Mouse (Mus musculus) layer of hippocampus, adult 18-20 months (tissue): Measurements from ENCODE around the gene Trim60. TPM values are rescaled to one million over a fixed set of nuclear protein-coding genes. Genes with fewer than 3 reads are reported as not detected.
"Not testable (repeated sequence)": the region's sequence is repeated elsewhere in the genome, so short reads cannot be mapped to it uniquely, and the experiment has no call there.

Experiments
- DNase-seq, 2 experiments: peaks; one replicate each; pipeline ENCODE4 v3.0.0; 2022; ENCODE audit warnings: low spot score in 2 of 2
- long read RNA-seq: library from polyadenylated mRNA; stranded (forward); transcript quantifications from one replicate; pipeline ENCODE4 v2.0.0, GENCODE M21; 2021
- total RNA-seq, 2 experiments: library from RNA; stranded (reverse); gene quantifications; 2 replicates each; pipeline ENCODE4 v1.2.3; 2021

The Trim60 gene
- total RNA-seq = not detected
- long read RNA-seq = 0 reads

DNA sequence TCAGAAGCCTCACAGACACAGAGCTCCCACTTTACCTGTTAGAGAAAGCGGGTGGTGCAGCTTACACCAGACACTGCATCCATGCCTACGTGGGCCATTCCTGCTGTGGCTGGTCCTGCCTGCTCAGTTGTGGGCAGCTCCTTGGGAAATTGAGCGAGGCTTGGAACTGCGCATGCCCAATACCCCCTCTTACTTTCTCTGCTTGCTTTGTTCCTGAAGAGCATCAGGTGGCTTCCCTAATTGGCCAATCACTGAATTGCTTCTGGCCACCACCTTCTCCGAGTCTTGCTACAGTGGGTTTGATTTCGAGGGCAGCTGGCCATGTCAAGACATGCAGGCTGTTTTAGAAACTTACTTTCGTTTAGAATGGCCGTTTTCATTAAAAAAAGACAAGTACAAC, at the start of gene Trim60, which contains the start of gene Trim61:
Gene Trim60 (minus strand): TSS at position 162 of the 400 bp plus-strand sequence.
Gene Trim61 (minus strand): TSS at position 101 of the 400 bp plus-strand sequence.
- no peak for DNase-seq

DNA sequence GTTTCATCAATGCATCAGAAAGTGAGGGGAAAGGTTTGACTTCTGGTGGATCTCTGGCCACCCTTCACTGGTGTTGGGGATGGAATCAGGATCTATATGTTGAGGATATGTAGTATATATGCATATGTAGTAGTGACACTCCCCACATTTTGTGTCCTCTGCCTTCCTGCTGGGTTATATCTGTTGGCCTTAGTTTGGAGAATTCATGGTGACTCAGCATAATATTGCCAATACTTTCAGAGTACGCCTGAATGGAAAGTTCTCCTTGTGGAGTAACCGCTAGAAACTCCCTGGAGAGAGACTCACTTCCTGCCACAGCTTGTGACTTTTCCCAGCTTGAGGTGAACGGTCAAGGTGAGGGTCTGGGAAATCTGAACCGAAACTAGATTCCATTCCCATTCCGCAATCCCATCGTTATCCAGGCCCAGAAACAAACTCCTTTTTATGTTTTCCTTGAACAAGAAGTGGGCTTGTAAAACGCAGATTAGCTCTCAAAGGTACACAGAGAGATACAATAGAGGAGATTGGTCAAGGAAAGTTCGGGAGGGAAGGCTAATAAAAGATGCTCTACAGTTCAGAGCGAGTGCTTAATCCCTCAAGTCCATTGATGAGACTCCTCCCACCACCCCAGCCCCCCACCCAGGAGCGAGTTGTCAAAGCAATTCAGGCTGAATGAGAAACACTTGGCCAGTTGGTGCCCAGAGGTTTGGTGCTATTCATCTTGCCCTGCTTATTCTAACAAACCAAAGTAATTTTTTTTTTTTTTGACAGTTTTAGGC, 49.5 kb upstream of the Trim60 start:
- no peak for DNase-seq

DNA sequence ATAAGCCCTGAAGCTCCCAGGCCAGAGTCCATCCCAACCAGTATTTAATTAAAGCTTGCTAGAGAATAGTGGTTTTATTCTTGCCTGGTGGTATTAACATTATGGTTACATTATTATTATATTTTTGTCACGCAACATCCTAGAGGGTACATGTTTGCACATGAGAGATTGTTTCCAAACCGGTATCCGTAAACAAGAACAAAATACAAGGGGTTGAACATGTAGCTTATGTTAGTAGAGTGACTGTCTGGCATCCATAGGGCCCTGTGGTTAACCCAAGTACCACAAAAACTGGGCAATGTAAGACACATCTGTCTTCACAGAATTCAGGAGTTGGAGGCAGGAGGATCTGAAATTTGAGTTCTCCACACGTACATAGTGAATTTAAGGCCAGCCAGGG, 48.6 kb upstream of the Trim60 start:
- no peak for DNase-seq

DNA sequence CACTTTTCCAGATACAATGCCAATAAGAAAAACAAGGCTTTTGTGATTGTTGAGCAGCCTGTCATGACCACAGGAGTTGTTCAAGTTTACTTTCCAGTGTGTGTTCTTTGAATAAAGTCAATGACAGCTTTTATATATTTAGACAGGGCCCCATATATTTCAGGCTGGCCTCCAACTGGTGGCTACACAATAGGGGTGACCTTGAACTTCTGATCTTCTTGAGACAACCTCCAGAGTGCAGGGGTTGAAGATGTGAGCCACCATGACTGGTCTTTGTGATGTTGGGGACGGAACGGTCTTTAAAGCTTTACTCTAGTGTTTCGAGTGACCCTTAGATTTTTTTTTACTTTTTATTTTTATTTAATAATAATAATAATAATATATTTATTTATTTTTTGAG, 47.2 kb upstream of the Trim60 start:
- DNase-seq = no peak

DNA sequence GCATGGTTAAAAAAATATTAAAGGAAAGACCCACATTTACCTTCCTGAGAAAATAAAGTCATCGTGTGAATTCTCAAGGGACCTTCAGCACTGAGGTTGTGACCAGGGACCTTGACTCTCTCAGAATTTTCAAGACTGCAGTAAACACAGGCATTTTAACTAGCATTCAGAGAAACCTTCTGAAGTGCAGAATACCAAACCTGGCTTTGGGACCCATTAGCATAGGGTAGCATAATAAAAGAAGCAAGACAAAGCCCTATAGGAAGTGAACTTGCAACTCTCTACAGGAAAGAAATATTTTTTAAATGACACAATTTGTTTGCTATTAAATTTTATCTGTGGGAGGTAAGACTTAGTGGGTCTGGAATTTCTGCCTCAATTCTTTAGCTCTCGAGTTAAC, 45.7 kb upstream of the Trim60 start:
- DNase-seq = no peak

DNA sequence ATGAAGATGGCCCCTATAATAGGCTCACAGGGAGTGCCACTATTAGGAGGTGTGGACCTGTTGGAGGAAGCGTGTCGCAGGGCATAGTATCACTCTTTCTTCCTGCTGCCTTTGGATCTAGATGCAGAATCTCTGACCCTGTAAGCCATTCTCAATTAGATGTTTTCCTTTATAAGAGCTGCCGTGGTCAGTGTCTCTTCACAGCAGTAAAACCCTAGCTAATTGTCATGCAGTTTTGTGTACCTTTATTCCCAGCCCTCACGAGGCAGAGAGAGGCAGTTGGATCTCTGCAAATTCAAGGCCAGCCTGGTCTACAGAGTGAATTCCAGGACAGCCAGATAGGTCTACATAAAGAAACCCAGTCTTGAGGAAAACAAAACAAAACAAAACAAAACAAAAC, 43.8 kb upstream of the Trim60 start:
- no peak for DNase-seq

DNA sequence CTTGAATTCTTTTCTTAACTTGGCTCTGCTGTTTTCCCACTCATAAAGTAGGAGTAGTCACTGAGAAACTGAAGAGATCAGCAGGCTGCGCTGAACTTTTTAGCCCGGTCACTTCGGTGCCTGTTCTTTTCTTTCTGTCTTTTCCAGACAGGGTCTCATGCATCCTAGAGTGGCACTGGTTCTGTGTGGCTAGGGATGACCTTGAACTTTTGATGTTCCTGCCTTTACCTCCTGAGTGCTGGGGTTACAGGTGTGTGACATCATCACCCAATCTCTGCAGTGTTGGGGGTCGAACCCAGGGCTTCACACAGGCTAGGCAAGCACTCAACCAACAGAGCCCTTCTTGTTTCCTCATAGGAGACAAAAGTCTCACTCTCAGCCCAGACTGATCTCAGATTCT, 38.3 kb upstream of the Trim60 start:
- no peak for DNase-seq

DNA sequence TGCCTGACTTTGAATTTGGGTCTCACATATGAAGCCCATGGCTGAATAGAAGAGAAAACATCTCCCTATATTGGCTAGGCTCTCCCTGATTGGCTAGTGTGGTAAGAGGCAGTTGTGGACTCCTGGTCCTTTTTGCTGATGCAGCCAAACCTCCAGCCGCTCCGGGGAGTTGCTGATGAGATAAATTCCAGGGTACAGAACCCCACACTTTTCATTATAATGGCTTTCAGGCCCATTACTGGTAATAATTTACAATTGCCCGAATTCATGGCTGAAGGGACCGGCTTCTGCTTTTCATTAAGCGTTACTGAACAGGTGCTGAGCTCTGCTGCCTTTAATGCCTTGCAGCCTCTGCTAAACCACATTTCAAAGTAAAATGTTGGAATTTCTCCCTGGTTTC, 35.6 kb upstream of the Trim60 start:
- DNase-seq = no peak

DNA sequence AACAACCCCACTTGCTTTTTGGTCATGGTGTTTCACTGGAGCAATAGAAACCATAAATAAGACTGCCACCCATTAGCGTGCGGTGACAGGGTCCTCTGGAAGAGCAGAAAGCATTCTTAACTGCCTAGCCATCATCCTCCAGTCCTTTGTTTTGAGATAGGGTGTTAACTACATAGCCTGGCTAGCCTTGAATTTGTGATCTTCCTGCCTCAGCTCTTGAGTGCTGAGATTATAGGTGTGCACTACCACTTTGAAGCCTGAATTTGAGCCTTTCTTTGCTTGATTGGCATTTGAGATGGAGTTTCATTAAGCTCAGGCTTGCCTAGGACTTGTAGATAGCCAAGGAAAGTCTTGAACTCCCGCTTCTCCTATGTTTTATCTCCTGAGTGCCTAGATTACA, 35.2 kb upstream of the Trim60 start:
- no peak for DNase-seq

DNA sequence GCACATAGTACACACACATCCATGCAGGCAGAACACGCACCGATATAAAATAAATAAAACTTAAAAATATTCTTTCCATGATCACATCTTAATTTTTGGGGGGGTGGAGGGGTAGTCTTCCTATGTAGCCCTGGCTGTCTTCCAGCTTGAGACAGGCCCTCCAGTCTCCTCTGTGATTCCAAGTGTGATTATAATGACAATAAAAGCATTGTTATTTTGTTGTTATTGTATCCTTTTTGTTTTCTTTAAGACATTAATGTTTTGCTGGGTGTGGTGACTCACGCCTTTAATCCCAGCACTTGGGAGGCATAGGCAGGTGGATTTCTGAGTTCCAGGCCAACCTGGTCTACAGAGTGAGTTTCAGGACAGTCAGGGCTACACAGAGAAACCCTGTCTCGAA, 29.4 kb upstream of the Trim60 start:
- DNase-seq = no peak

DNA sequence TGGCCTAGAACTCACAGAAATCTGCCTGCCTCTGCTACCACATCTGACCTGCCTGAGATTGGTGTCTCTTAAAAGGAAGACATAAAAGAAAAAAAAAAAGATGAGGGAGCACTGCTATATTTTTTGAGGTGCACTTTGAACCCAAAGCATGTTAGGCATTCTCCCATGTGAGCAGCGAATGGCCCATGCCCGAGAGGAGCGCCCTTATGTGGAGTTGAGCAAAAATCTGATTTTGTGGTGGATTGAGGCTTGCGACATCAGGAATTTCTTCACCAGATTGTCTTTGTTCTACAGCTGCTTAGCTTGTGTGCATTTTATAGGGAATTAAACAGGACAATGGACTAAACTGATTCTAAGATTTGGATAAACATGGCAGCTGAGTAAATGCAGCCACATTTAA, 28.8 kb upstream of the Trim60 start:
- no peak for DNase-seq

DNA sequence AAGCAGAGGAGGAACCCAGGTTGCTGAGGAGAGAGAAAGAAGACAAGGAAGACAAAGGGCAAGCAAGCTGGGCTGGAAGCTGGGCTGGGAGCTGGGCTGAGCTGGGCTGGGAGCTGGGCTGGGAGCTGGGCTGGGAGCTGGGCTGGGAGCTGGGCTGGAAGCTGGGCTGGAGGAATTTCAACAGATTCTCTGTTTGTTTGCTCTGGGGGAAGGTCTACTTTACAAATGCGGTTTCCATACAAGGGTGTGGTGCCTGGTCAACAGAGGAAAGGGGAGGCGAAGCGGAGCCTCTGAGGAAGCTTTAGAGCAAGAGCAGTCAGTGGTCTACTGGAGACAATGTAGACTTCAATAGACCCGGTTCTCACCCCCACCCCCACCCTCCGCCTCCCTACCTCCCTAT, 28.2 kb upstream of the Trim60 start:
- DNase-seq = no peak

DNA sequence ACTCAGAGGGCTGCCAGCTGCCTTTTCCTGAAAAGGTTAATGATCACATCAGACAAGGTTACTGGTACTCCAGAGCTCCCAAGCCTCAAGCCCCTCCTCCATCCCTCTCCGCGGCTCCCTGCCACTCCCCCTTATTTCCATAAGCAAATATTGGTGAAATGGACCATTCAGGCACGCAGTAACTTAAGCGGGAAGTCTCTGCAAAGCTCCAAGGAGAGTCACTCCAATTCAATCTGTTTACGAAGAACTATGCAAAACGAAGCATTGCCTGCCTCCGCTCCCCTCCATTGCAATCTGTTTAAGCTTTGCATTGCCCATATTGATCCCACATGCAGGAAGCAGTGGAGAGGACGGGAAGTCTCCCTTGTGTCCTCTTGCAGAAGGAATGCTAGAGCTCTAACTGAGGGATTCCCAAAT, 18.7 kb upstream of the Trim60 start, which contains the start of gene Apela:
Gene Apela (minus strand): TSS at position 220 of the 417 bp plus-strand sequence.
- DNase-seq = peak; percentile 11 to 55

DNA sequence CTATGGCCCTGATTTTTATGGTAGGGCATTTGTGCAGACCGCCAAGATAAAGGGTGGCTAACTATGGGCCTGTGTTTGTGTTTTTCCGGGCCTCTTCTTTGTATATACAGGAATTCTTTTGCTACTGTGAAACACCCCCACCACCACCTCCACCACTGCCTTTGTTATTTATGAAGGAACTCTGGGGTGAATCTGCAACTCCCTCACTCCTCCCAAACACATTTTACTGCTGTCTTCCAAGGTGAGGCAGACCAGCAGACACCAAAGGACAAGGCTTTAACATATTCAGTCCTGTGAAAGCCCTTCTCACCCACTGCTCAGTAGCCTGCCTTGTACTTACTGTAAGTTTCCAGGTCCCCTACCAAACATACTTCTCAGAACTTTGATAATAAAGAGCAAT, 15.8 kb upstream of the Trim60 start:
- no peak for DNase-seq

DNA sequence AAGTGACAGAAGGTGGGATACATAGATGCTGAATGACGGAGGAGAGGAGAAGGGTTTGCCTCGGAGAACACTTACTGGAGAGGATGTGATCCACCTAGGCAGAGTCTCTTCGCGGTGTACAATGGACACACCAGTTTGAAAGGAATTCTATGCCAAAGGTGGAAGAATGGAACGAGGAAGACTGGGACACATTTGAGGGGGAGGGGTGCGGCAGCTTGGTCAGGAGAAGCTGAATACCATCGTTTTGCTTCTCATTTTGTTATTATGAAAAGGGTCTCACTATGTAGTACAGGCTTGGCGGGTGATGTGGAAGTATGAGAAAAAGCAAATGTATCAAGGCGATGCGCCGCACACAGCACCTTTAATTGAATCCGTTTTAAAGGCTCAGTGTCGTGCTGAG, 14.7 kb upstream of the Trim60 start:
- no peak for DNase-seq

DNA sequence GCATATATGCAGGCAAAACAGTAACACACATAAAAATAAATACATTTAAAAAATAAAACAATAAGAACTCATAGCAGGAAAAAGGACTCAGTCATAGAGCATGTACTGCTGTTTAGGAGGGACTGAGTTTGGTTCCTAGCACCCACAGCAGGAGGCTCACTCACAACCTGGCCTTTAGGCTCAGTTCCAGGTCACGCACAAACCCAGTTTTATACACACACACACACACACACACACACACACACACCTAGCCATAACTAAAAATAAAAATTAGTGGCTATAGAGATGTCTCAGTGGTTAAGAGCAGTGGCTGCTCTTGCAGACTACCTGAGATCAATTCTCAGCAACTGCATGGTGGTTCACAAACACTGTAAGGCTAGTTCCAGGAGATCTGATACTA, 13.7 kb upstream of the Trim60 start:
- DNase-seq = no peak

DNA sequence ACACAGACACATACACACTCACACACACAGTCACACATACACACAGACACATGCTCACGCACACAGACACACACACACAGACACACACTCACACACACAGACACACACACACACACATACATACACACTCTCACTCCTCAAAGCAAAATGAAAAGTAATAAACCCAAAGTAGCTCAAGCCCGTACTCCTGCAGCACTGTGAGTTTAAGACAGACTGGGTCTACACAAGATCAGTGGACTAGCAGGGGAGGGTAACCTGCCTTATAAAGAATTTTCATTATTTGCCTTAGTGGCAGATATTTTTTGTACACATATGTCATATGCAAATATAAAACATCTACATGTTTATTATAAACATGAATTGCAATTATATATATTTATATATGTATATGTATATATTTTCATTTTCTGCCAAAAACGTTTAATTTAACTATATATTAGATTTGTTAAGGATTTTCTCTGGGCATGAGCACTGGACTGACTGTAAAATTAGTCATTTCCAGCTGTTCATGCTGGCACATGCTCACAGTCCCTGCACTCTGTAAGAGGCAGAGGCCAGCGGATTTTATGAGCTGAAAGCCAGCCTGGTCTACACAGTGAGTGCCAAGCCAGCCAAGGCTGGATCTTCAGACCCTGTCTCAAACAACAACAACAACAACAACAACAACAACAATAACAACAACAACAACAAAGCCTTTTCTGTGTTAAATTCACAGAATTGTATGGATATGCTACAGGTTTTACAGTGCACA, 12.5 kb upstream of the Trim60 start:
- DNase-seq = no peak

DNA sequence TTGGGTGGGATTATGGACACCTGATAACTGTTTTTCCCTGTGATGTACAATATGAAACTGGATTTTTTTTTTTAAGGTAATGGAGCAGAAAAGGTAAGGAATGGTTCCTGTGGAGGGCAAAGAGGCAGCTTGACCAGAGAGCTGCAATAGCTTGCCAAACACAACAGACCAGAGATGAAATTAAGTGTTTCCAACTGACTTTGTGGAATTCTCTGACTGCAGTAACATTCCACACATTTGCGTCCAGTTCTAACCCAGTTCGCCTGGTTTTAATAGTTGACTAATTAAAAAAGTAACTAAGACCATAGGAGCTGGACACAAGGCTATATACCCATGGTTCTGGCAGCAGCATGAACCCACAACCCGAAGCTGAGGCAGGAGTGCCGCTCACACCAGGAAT, 11.4 kb upstream of the Trim60 start:
- no peak for DNase-seq

DNA sequence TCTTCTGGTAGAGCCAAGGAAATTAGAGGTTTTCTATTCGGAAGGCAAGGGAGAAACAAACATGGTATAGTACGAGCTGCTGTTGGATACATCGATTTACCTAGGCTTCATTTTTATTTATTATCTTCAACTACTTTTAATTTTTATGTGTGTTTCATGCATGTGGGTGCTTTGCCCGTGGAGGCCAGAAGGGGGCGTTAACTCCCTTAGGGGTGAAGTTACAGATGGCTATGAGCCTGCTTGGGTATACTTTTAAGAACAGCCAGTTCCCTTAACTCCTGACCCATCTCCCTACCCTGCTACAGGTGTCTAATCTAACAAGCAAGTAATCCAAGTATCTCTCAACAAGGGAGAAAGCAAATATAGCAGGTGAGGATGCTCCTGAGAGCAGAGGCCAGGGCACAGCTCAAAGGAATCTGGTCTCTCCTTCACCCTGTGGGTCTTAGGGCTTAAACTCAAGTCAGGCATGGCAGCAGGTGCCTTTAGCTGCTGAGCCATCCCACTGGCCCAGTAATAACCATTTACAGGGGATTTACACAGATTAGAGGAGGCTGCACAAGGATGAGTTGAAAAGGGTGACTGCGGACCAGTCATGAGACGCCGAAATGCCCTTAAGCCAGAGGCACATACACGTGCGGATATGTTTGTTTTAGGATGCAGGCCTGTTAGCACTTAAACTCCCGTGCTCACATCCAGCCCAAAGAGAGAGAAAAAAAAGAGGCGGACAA, 10.7 kb upstream of the Trim60 start:
- DNase-seq = no peak

DNA sequence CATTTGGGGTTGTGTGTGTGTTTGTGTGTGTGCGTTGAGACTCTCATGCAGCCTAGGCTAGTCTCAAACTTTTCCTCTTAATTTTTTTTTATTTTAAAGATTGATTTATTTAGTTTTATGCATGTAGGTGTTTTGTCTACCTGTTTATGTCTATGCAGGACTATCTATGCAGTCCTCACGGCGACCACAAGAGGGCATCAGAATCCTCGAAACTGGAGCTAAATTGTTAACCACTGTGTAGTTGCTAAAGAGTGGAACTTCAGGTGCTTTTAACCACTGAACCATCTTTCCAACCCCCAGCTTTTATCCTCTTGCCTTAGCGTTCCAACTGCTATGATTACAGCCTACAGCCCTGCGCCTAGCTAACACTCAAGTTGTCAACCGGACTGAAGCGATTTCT, 4.1 kb upstream of the Trim60 start:
- peak; percentile 20 to 84 for DNase-seq

DNA sequence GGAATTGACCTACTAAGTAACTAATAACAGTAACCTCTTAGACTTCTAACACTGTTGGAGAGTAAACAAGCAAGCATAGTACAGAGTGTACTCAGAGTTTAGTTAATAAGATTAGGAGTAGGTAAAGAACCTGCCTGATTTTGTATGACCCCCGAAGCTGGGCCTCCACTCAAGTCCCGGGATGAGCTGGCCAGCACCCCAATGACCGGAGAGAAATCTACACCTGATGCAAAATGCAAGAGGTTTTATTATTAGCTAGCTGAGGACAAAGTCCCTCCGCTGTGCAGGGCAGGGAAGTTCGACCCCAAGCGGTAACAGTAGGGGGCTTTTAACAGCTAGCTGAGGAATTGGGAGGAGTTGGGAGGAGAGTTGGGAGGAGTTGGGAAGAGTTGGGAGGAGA, 10.8 kb downstream of the Trim60 start:
- DNase-seq = not testable (repeated sequence)

DNA sequence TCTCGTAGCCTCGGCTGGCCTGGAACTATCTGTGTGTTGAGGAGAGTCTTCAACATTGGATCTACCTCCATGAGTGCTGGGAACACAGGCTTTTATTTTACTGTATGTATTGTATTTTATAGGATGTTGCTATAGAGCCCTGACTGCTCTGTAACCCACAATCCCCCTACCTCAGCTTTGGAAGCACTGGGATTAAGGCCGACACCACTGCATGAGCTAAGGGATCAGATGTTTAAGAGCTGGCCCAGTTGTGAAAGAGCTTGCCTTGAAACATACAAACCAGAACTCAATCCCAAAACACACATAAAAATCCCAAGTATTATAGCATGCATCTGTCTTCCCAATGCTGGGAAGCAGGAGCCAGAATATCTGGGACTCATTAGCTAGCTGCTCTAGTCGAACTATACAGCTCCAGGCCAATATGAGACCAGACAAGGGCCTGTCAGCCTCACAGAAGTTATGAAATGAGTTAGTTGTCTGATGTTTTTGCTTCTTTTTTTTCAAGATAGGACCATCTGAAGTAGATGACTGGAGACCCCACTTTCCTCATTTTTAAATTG, 19.5 kb downstream of the Trim60 start:
- no peak for DNase-seq
